Mouse (Mus musculus) stomach, postnatal 0 days (tissue): Measurements from ENCODE around the gene Sh3bgrl3.

Source experiments
- CTCF ChIP-seq: IDR thresholded peaks from 2 replicates; pipeline ENCODE4 v1.5.1; 2016; ENCODE audit warnings: antibody characterized with exemption, low read depth, mild to moderate bottlenecking, moderate library complexity
- EP300 ChIP-seq: optimal IDR thresholded peaks from 2 replicates; pipeline ENCODE3; 2016; ENCODE audit warnings: antibody characterized with exemption

- no peak for TF ChIP-seq CTCF
- TF ChIP-seq EP300: no peak
Measured at GRCm38 (mm10) chr4:134120192-134120805, 8.3 kb downstream of the Sh3bgrl3 start.
